Mouse (Mus musculus): ENCODE measurements around the gene Mrpl58. TPM values are rescaled to one million over a fixed set of nuclear protein-coding genes. Genes with fewer than 3 reads are reported as not detected.

Mrpl58 gene
- polyA plus RNA-seq, 1 experiment from 2014 or later, result 235 TPM

GRCm38 (mm10) chr11:115391358-115391757 lies 12.2 kb upstream of the Mrpl58 start:
- Histone ChIP-seq H3K4me3 (ENCODE audit: low read length) (no peak overlapping the region), H3K4me1 (ENCODE audit: control insufficient read depth, insufficient read depth, low read length) (no peaks in the 10 kb centered on the region), H3K4me2 (replicated peaks; ENCODE audit: low read depth, low read length) (no peak overlapping the region), H3K36me3 (ENCODE audit: control insufficient read depth, insufficient read depth, low read length) (peaks cover 35% of the 10 kb centered on the region; the same call in 1 of the 2 replicates), H3K27ac (ENCODE audit: low read depth, low read length) (no peak overlapping the region), H3K9me3 (ENCODE audit: control insufficient read depth, low read length) (no peaks in the 10 kb centered on the region), H3K27me3 (ENCODE audit: control insufficient read depth, insufficient read depth, low read length) (no peaks in the 10 kb centered on the region), H3K9ac (ENCODE audit: low read depth, low read length) (no peak overlapping the region)
- 84% methylated on average over 7 of the region's 7 CpGs for whole genome bisulfite sequencing
- ATAC-seq (ENCODE audit: low FRiP score, low TSS enrichment), result no peak

- Histone ChIP-seq H3K4me2 (replicated peaks; ENCODE audit: low read depth, low read length) (peak overlapping the region; percentile 4; the same call in 1 of the 2 replicates), H3K4me1 (ENCODE audit: control insufficient read depth, insufficient read depth, low read length) (no peaks in the 10 kb centered on the region), H3K4me3 (ENCODE audit: low read length) (0 out of 2 replicates have a peak overlapping the region, but pooled peaks have one; percentile 1), H3K9me3 (ENCODE audit: control insufficient read depth, low read length) (no peaks in the 10 kb centered on the region), H3K9ac (ENCODE audit: low read depth, low read length) (no peak overlapping the region), H3K27me3 (ENCODE audit: control insufficient read depth, insufficient read depth, low read length) (no peaks in the 10 kb centered on the region), H3K36me3 (ENCODE audit: control insufficient read depth, insufficient read depth, low read length) (peaks cover 35% of the 10 kb centered on the region; the same call in 1 of the 2 replicates), H3K27ac (ENCODE audit: low read depth, low read length) (no peak overlapping the region)
- peak; percentile 39; the same call in 1 of the 2 replicates for ATAC-seq (ENCODE audit: low FRiP score, low TSS enrichment)
- WGBS, result 62% methylated on average over 34 of the region's 34 CpGs
Measured at GRCm38 (mm10) chr11:115393721-115394325, 9.7 kb upstream of the Mrpl58 start.

GRCm38 (mm10) chr11:115398085-115398484 lies 5.5 kb upstream of the Mrpl58 start:
- Histone ChIP-seq H3K9ac (ENCODE audit: low read depth, low read length) (no peak overlapping the region), H3K27ac (ENCODE audit: low read depth, low read length) (no peak overlapping the region), H3K4me2 (replicated peaks; ENCODE audit: low read depth, low read length) (no peak overlapping the region), H3K27me3 (ENCODE audit: control insufficient read depth, insufficient read depth, low read length) (no peaks in the 10 kb centered on the region), H3K9me3 (ENCODE audit: control insufficient read depth, low read length) (no peaks in the 10 kb centered on the region), H3K4me3 (ENCODE audit: low read length) (no peak overlapping the region), H3K36me3 (ENCODE audit: control insufficient read depth, insufficient read depth, low read length) (peaks cover 17% of the 10 kb centered on the region; the same call in 1 of the 2 replicates), H3K4me1 (ENCODE audit: control insufficient read depth, insufficient read depth, low read length) (no peaks in the 10 kb centered on the region)
- WGBS, result 79% methylated on average over 7 of the region's 7 CpGs
- ATAC-seq (ENCODE audit: low FRiP score, low TSS enrichment), result no peak

- H3K27me3 ChIP-seq (ENCODE audit: control insufficient read depth, insufficient read depth, low read length), result no peaks in the 10 kb centered on the region
- WGBS, result 80% methylated on average over 3 of the region's 3 CpGs
- H3K4me2 ChIP-seq (replicated peaks; ENCODE audit: low read depth, low read length), result no peak overlapping the region
- peaks cover 3% of the 10 kb centered on the region; the same call in 1 of the 2 replicates for H3K36me3 ChIP-seq (ENCODE audit: control insufficient read depth, insufficient read depth, low read length)
- H3K9me3 ChIP-seq (ENCODE audit: control insufficient read depth, low read length), result no peaks in the 10 kb centered on the region
- H3K4me1 ChIP-seq (ENCODE audit: control insufficient read depth, insufficient read depth, low read length), result peaks cover 8% of the 10 kb centered on the region; the same call in 1 of the 2 replicates
- H3K27ac ChIP-seq (ENCODE audit: low read depth, low read length), result no peak overlapping the region
- H3K4me3 ChIP-seq (ENCODE audit: low read length), result no peak overlapping the region
- no peak for ATAC-seq (ENCODE audit: low FRiP score, low TSS enrichment)
- no peak overlapping the region for H3K9ac ChIP-seq (ENCODE audit: low read depth, low read length)
Measured at GRCm38 (mm10) chr11:115400126-115400525, 3.4 kb upstream of the Mrpl58 start.

- Histone ChIP-seq H3K9me3 (ENCODE audit: control insufficient read depth, low read length) (no peaks in the 10 kb centered on the region), H3K36me3 (ENCODE audit: control insufficient read depth, insufficient read depth, low read length) (no peaks in the 10 kb centered on the region; the same call in 1 of the 2 replicates), H3K4me3 (ENCODE audit: low read length) (no peak overlapping the region), H3K27ac (ENCODE audit: low read depth, low read length) (no peak overlapping the region), H3K4me1 (ENCODE audit: control insufficient read depth, insufficient read depth, low read length) (peaks cover 8% of the 10 kb centered on the region; the same call in 1 of the 2 replicates), H3K4me2 (replicated peaks; ENCODE audit: low read depth, low read length) (no peak overlapping the region), H3K27me3 (ENCODE audit: control insufficient read depth, insufficient read depth, low read length) (no peaks in the 10 kb centered on the region), H3K9ac (ENCODE audit: low read depth, low read length) (no peak overlapping the region)
- 52% methylated on average over 11 of the region's 11 CpGs for WGBS
- ATAC-seq (ENCODE audit: low FRiP score, low TSS enrichment), result no peak
Measured at GRCm38 (mm10) chr11:115400630-115401391, 2.7 kb upstream of the Mrpl58 start.

GRCm38 (mm10) chr11:115405723-115406122 lies 2.2 kb downstream of the Mrpl58 start:
- Histone ChIP-seq H3K27ac (ENCODE audit: low read depth, low read length) (no peak overlapping the region), H3K4me2 (replicated peaks; ENCODE audit: low read depth, low read length) (no peak overlapping the region), H3K9ac (ENCODE audit: low read depth, low read length) (no peak overlapping the region), H3K4me3 (ENCODE audit: low read length) (no peak overlapping the region), H3K36me3 (ENCODE audit: control insufficient read depth, insufficient read depth, low read length) (peaks cover 38% of the 10 kb centered on the region), H3K27me3 (ENCODE audit: control insufficient read depth, insufficient read depth, low read length) (no peaks in the 10 kb centered on the region), H3K9me3 (ENCODE audit: control insufficient read depth, low read length) (no peaks in the 10 kb centered on the region), H3K4me1 (ENCODE audit: control insufficient read depth, insufficient read depth, low read length) (peaks cover 8% of the 10 kb centered on the region; the same call in 1 of the 2 replicates)
- WGBS, result 96% methylated on average over 6 of the region's 6 CpGs
- ATAC-seq (ENCODE audit: low FRiP score, low TSS enrichment), result no peak

- ATAC-seq (ENCODE audit: low FRiP score, low TSS enrichment), result no peak
- H3K9ac ChIP-seq (ENCODE audit: low read depth, low read length), result no peak overlapping the region
- no peaks in the 10 kb centered on the region for H3K9me3 ChIP-seq (ENCODE audit: control insufficient read depth, low read length)
- H3K4me2 ChIP-seq (replicated peaks; ENCODE audit: low read depth, low read length), result no peak overlapping the region
- no peaks in the 10 kb centered on the region for H3K27me3 ChIP-seq (ENCODE audit: control insufficient read depth, insufficient read depth, low read length)
- H3K27ac ChIP-seq (ENCODE audit: low read depth, low read length), result no peak overlapping the region
- no peak overlapping the region for H3K4me3 ChIP-seq (ENCODE audit: low read length)
- H3K4me1 ChIP-seq (ENCODE audit: control insufficient read depth, insufficient read depth, low read length), result peaks cover 14% of the 10 kb centered on the region; the same call in 1 of the 2 replicates
- peaks cover 44% of the 10 kb centered on the region for H3K36me3 ChIP-seq (ENCODE audit: control insufficient read depth, insufficient read depth, low read length)
- 93% methylated on average over 17 of the region's 17 CpGs for WGBS
Measured at GRCm38 (mm10) chr11:115406858-115407401, 3.4 kb downstream of the Mrpl58 start.

GRCm38 (mm10) chr11:115408266-115408920 lies 4.8 kb downstream of the Mrpl58 start:
- H3K9me3 ChIP-seq (ENCODE audit: control insufficient read depth, low read length), result no peaks in the 10 kb centered on the region
- no peak overlapping the region for H3K4me2 ChIP-seq (replicated peaks; ENCODE audit: low read depth, low read length)
- no peak for ATAC-seq (ENCODE audit: low FRiP score, low TSS enrichment)
- H3K9ac ChIP-seq (ENCODE audit: low read depth, low read length), result no peak overlapping the region
- H3K27ac ChIP-seq (ENCODE audit: low read depth, low read length), result no peak overlapping the region
- 84% methylated on average over 6 of the region's 6 CpGs for WGBS
- no peak overlapping the region for H3K4me3 ChIP-seq (ENCODE audit: low read length)
- peaks cover 44% of the 10 kb centered on the region for H3K36me3 ChIP-seq (ENCODE audit: control insufficient read depth, insufficient read depth, low read length)
- H3K4me1 ChIP-seq (ENCODE audit: control insufficient read depth, insufficient read depth, low read length), result peaks cover 15% of the 10 kb centered on the region; the same call in 1 of the 2 replicates
- no peaks in the 10 kb centered on the region for H3K27me3 ChIP-seq (ENCODE audit: control insufficient read depth, insufficient read depth, low read length)
